Mouse (Mus musculus) thymus, postnatal 4 days (tissue): ENCODE measurements at regions not wholly inside any gene's neighbourhood (a gene's known extent, or its start where the extent isn't known, plus 50 kb on each side); places are given as distances from the start of the nearest gene placed in this dataset.

Experiments used
- DNase-seq: peaks from one replicate; pipeline ENCODE4 v3.0.0; 2021

- no peak for DNase-seq
Observed at GRCm38 (mm10) chr6:127252000-127252721, 100.2 kb upstream of the Ccnd2 start.

GRCm38 (mm10) chr6:127253935-127254334, 101.9 kb upstream of the Ccnd2 start:
- DNase-seq = no peak

GRCm38 (mm10) chr6:127263903-127264680, 112.1 kb upstream of the Ccnd2 start:
- no peak for DNase-seq

- DNase-seq = no peak
Observed at GRCm38 (mm10) chr6:127265063-127265775, 113.2 kb upstream of the Ccnd2 start.

- DNase-seq = peak; percentile 46
Observed at GRCm38 (mm10) chr6:127265901-127266812, 114.2 kb upstream of the Ccnd2 start.

GRCm38 (mm10) chr6:127266813-127267165, 114.8 kb upstream of the Ccnd2 start:
- peak; percentile 75 for DNase-seq

GRCm38 (mm10) chr6:127269021-127269420, 117.0 kb upstream of the Ccnd2 start:
- DNase-seq = no peak

GRCm38 (mm10) chr6:127269525-127270044, 117.6 kb upstream of the Ccnd2 start:
- DNase-seq = no peak

- peak; percentile 36 for DNase-seq
Observed at GRCm38 (mm10) chr6:127270774-127271173, 118.8 kb upstream of the Ccnd2 start.

GRCm38 (mm10) chr6:127271418-127271817, 119.4 kb upstream of the Ccnd2 start:
- DNase-seq = no peak

GRCm38 (mm10) chr6:127272630-127273029, 120.6 kb upstream of the Ccnd2 start:
- DNase-seq = peak; percentile 46

GRCm38 (mm10) chr6:127274732-127275429, 122.9 kb upstream of the Ccnd2 start:
- no peak for DNase-seq

- peak; percentile 53 for DNase-seq
Observed at GRCm38 (mm10) chr6:127275430-127275784, 123.4 kb upstream of the Ccnd2 start.

GRCm38 (mm10) chr6:127276362-127276761, 124.4 kb upstream of the Ccnd2 start:
- DNase-seq = no peak

- DNase-seq = no peak
Observed at GRCm38 (mm10) chr6:127278402-127278801, 126.4 kb upstream of the Ccnd2 start.

- DNase-seq = no peak
Observed at GRCm38 (mm10) chr6:127284226-127284625, 132.2 kb upstream of the Ccnd2 start.

GRCm38 (mm10) chr6:127286681-127287476, 134.9 kb upstream of the Ccnd2 start:
- DNase-seq = no peak

- no peak for DNase-seq
Observed at GRCm38 (mm10) chr6:127288946-127289345, 137.0 kb upstream of the Ccnd2 start.

- DNase-seq = no peak
Observed at GRCm38 (mm10) chr6:127291937-127292336, 139.9 kb upstream of the Ccnd2 start.

GRCm38 (mm10) chr6:127293829-127294228, 141.8 kb upstream of the Ccnd2 start:
- DNase-seq = no peak

GRCm38 (mm10) chr6:127298105-127298504, 146.1 kb upstream of the Ccnd2 start:
- DNase-seq = no peak
